Comparison of ENCODE assay signal across 18 mouse cellular contexts in the genomic region with DNA sequence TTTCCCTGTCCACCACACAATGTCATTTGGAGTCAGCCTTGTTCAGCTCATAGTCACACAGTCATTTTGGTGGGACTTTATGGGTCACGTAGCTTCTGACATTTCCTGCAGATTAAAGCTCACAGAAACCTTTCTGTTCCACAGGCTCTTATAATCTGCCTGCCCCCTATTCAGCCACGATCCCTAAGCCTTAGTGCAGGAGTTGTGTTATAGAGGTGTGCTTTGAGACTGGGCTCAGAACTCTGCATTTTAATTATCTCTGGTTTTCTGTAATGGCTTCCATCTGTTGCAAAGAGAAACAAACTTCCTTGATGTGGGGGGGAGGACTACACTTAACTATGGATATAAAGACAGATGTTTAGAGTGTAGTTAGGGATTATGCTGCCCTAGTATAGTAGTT.
"Had no signal": no experiment of that assay in that cellular context is flagged by ENCODE, and none has a peak within 500 bp of the region (broad histone marks: within the 10 kb centered on the region; RNA-seq: fewer than 3 reads in every experiment).

No protein-coding gene starts in this region.

- H3K9me3 ChIP-seq: kidney, embryonic 15.5 days; limb, embryonic 15.5 days; liver, embryonic 12.5 days; megakaryocyte, embryonic 14.5 days; neural tube, embryonic 13.5 days had no signal

- H3K4me1 ChIP-seq: kidney, embryonic 15.5 days; limb, embryonic 15.5 days; megakaryocyte, embryonic 14.5 days; neural tube, embryonic 13.5 days had no signal

- H3K27ac ChIP-seq: kidney, embryonic 15.5 days; left cerebral cortex, adult 2 months; limb, embryonic 15.5 days; liver, embryonic 12.5 days; macrophage; neural tube, embryonic 13.5 days had no signal

- ATAC-seq: liver, embryonic 12.5 days; midbrain, embryonic 16.5 days had no signal

- H3K27me3 ChIP-seq: kidney, embryonic 15.5 days; limb, embryonic 15.5 days; liver, embryonic 12.5 days; megakaryocyte, embryonic 14.5 days; neural tube, embryonic 13.5 days had no signal

- H3K9ac ChIP-seq: kidney, embryonic 15.5 days; limb, embryonic 15.5 days; liver, embryonic 12.5 days; lung, embryonic 14.5 days; neural tube, embryonic 13.5 days had no signal

- DNase-seq: kidney, adult 2 months; kidney, postnatal 14 days; lung, embryonic 14.5 days; lung, postnatal 10 days; retina, postnatal 1 day; right cerebral cortex, postnatal 4 days; spleen, adult 18-20 months; thymus, adult 18-20 months; thymus, postnatal 14 days had no signal

- H3K4me2 ChIP-seq: kidney, embryonic 15.5 days; limb, embryonic 15.5 days; liver, embryonic 12.5 days; lung, embryonic 14.5 days; midbrain, embryonic 11.5 days; neural tube, embryonic 13.5 days had no signal

- H3K36me3 ChIP-seq: kidney, embryonic 15.5 days; limb, embryonic 15.5 days; liver, embryonic 12.5 days; neural tube, embryonic 13.5 days had no signal

- H3K4me3 ChIP-seq: kidney, embryonic 15.5 days; left cerebral cortex, adult 2 months; limb, embryonic 15.5 days; liver, embryonic 12.5 days; megakaryocyte, embryonic 14.5 days; neural tube, embryonic 13.5 days had no signal
